Mouse (Mus musculus) bone marrow, adult 2 months (tissue): ENCODE results near the gene Dtx3.

Experiments
- CTCF ChIP-seq: fragments of 200-500 bp; IDR thresholded peaks from 2 replicates; pipeline ENCODE4 v1.5.1; 2011; ENCODE audit warnings: low read length, control low read depth; ENCODE audit not compliant: control insufficient read depth, insufficient read depth
- POLR2A ChIP-seq: fragments of 200-500 bp; IDR thresholded peaks from 2 replicates; pipeline ENCODE4 v1.6.1; 2011; ENCODE audit warnings: low read depth, mild to moderate bottlenecking, control low read depth, low read length, borderline replicate concordance; ENCODE audit not compliant: control insufficient read depth

- TF ChIP-seq CTCF (no peak), POLR2A (no peak)
Measured at GRCm38 (mm10) chr10:127226318-127226895, 30.9 kb upstream of the Dtx3 start.
